Mouse (Mus musculus) 3T3-L1 (cell line): Measurements from ENCODE around the gene Rcan1.
A peak's percentile ranks its signal among the peaks of the same experiment; 100 is the strongest.

Experiments
- DNase-seq: peaks from one replicate; pipeline ENCODE4 v3.0.0-alpha.2; 2015; ENCODE audit warnings: low read depth, low spot score

The Rcan1 gene

DNA sequence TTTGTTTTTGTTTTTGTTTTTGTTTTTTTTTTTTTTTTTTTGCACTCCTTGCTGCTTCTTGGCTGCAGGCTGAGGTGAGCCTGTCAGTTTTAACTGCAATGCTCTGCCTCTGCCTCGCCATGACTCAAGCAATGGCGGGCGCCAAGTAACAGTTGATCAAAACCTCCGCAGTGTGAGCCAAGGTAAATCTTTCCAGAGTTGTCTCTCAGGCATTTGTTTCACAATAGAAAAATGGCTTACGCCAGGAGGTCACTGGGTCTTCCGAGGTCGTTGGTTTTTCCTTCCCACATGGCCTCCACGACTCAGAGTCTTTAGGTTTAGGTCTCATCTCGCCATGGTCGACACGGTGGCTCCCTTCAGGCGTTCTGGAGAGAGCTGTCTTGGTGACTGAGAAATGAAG lies 117.4 kb downstream of the Rcan1 start:
- no peak for DNase-seq

GRCm38 (mm10) chr16:92348941-92349340 lies 121.7 kb downstream of the Rcan1 start:
- DNase-seq, result peak; percentile 61

GRCm38 (mm10) chr16:92346297-92346916 lies 124.3 kb downstream of the Rcan1 start:
- no peak for DNase-seq

GRCm38 (mm10) chr16:92345177-92345576 lies 125.5 kb downstream of the Rcan1 start:
- DNase-seq, result no peak
